Mouse (Mus musculus): ENCODE measurements around the gene 2210017I01Rik. TPM values are rescaled to one million over a fixed set of nuclear protein-coding genes. Genes with fewer than 3 reads are reported as not detected.

The 2210017I01Rik gene
- polyA plus RNA-seq, 1 experiment from 2014 or later = not detected

- Histone ChIP-seq H3K4me2 (replicated peaks) (no peak within 1 kb of the TSS), H3K27ac (no peak within 1 kb of the TSS), H3K36me3 (no peaks in the 10 kb centered on the region), H3K27me3 (no peaks in the 10 kb centered on the region), H3K4me3 (no peak within 1 kb of the TSS), H3K9ac (no peak within 1 kb of the TSS), H3K4me1 (no peaks in the 10 kb centered on the region), H3K9me3 (no peaks in the 10 kb centered on the region)
- ATAC-seq (ENCODE audit: insufficient number of reproducible peaks, insufficient read depth, low FRiP score, low TSS enrichment) = no peak
- 75% methylated on average over 1 of the region's 1 CpGs for WGBS
Measured at GRCm38 (mm10) chr3:92588858-92589257, 18.4 kb downstream of the 2210017I01Rik start, which contains the start of gene Smcp. TSS of gene Smcp (minus strand) at chr3:92588997.

DNA sequence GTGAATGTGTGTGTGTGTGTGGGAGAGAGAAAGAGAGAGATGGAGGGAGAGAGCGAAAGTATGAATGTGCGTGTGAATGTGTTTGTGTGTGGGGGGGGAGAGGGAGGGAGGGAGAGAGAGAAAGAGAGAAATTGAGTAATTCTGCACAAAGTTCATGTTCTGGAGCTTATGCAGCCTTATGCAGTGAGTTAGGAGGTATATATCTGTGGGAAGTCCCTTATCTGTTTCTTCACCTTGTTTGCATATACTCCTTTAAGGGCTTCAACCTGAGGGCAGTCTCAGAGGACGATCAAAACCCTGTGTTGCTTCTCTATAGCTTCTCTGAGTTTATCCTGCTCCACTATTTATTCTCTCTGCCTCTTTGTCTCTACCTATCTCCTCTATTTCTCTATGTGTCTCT, 20.1 kb downstream of the 2210017I01Rik start:
- ATAC-seq (ENCODE audit: insufficient number of reproducible peaks, insufficient read depth, low FRiP score, low TSS enrichment) = no peak
- Histone ChIP-seq H3K9ac (no peak overlapping the region), H3K27ac (no peak overlapping the region), H3K9me3 (no peaks in the 10 kb centered on the region), H3K4me2 (replicated peaks) (no peak overlapping the region), H3K27me3 (no peaks in the 10 kb centered on the region), H3K36me3 (no peaks in the 10 kb centered on the region), H3K4me3 (no peak overlapping the region), H3K4me1 (no peaks in the 10 kb centered on the region)
- WGBS = 87% methylated on average over 3 of the region's 3 CpGs

DNA sequence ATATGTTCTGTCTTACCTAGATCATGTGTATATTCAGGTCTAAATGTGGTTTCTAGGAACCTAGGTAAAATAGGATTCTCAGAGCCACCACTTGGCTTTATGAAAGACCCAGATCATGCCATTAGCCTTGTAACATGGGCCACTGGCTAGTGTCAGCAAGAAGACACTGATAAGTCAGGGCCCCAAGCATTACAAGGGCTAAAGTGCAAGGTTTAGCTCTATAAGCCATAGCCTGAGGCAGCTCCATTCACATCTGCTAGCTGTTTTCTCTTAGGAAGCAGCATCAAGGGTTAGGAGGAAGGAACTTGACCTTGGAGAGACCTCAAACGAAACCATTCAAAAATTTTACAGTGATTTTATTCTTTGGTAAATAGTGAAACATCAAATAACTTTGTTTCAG, 22.2 kb downstream of the 2210017I01Rik start:
- H3K27me3 ChIP-seq = no peaks in the 10 kb centered on the region
- 48% methylated on average over 1 of the region's 1 CpGs for WGBS
- no peaks in the 10 kb centered on the region for H3K4me1 ChIP-seq
- no peak overlapping the region for H3K4me3 ChIP-seq
- no peak for ATAC-seq (ENCODE audit: insufficient number of reproducible peaks, insufficient read depth, low FRiP score, low TSS enrichment)
- H3K9me3 ChIP-seq = no peaks in the 10 kb centered on the region
- H3K4me2 ChIP-seq (replicated peaks) = no peak overlapping the region
- H3K36me3 ChIP-seq = no peaks in the 10 kb centered on the region
- H3K9ac ChIP-seq = no peak overlapping the region
- no peak overlapping the region for H3K27ac ChIP-seq

DNA sequence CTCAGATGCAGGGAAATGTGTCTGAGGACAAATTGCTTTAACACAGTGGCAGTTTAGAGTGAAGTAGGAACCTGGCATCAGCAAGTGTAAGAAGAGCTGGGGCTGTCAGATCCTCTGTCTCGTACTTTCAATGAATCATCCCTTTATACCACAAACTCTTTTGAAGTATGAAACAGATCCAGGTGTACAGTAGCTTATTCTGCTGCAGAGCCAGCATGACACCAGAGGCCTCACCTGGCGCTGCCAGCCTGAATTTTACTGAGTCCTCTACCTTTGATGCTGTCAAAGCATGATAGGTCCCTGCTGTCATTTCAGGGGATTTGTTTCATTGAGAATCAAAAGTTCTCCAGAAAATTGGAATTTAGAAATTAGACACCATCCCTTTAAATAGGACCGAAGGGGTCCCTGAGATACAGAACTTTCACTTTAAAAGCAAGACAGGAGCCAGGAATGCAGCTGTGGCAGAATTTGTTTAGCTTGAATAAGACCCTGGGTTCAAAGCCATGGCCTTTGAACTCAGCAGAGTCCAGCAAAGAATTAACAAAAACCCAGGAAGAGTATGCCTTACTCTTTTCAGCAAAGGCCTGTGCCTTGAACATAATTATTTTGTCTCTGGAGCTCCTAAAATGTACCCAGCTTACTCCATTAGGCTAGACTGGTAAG, 24.0 kb downstream of the 2210017I01Rik start:
- Histone ChIP-seq H3K36me3 (no peaks in the 10 kb centered on the region), H3K4me2 (replicated peaks) (no peak overlapping the region), H3K27ac (no peak overlapping the region), H3K4me1 (no peaks in the 10 kb centered on the region), H3K27me3 (no peaks in the 10 kb centered on the region), H3K9ac (no peak overlapping the region), H3K9me3 (no peaks in the 10 kb centered on the region), H3K4me3 (no peak overlapping the region)
- WGBS = 58% methylated on average over 3 of the region's 3 CpGs
- ATAC-seq (ENCODE audit: insufficient number of reproducible peaks, insufficient read depth, low FRiP score, low TSS enrichment) = no peak

GRCm38 (mm10) chr3:92579508-92579907, 27.8 kb downstream of the 2210017I01Rik start:
- Histone ChIP-seq H3K9me3 (no peaks in the 10 kb centered on the region), H3K27ac (no peak overlapping the region), H3K4me2 (replicated peaks) (no peak overlapping the region), H3K4me3 (no peak overlapping the region), H3K4me1 (no peaks in the 10 kb centered on the region), H3K9ac (no peak overlapping the region), H3K36me3 (no peaks in the 10 kb centered on the region), H3K27me3 (no peaks in the 10 kb centered on the region)
- no peak for ATAC-seq (ENCODE audit: insufficient number of reproducible peaks, insufficient read depth, low FRiP score, low TSS enrichment)
- 88% methylated on average over 1 of the region's 1 CpGs for WGBS

- Histone ChIP-seq H3K4me3 (no peak overlapping the region), H3K9ac (no peak overlapping the region), H3K27me3 (no peaks in the 10 kb centered on the region), H3K27ac (no peak overlapping the region), H3K4me1 (no peaks in the 10 kb centered on the region), H3K9me3 (no peaks in the 10 kb centered on the region), H3K36me3 (no peaks in the 10 kb centered on the region), H3K4me2 (replicated peaks) (no peak overlapping the region)
- ATAC-seq (ENCODE audit: insufficient number of reproducible peaks, insufficient read depth, low FRiP score, low TSS enrichment) = no peak
- 73% methylated on average over 4 of the region's 4 CpGs for WGBS
Measured at GRCm38 (mm10) chr3:92578652-92579413, 28.5 kb downstream of the 2210017I01Rik start.

DNA sequence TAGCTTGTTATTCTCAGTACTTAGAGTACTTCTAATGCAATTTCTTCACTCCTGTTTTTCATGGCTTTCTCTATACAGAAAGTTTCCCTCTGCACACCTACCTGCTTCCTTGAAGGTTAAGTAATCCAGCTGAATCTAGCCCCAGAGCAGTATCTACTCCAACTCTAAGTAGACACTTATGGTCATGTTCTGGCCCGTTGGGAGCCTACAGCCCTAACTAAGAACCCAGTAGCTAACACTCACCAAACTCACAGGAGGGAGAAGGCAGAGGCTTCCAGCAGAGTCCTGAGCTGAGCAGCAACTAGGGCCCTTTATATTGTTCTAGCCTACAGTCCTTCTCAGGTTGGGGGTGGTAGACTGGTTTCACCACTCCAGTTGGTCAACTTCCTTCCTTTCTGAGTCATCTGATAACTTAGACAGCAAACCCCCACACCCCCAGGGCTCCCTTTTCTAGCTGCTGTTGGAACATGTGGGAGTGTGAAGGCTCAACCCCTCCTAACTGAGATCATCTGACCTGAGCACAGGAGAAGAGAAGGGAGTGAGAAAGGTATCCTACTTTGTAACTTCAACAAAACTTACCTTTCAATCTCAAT, 33.7 kb downstream of the 2210017I01Rik start, which contains the start of gene Ivl:
TSS of gene Ivl (minus strand) at position 287 of the 593 bp plus-strand sequence.
- 82% methylated on average over 1 of the region's 1 CpGs for WGBS
- Histone ChIP-seq H3K9me3 (no peaks in the 10 kb centered on the region), H3K4me2 (replicated peaks) (no peak within 1 kb of the TSS), H3K36me3 (no peaks in the 10 kb centered on the region), H3K9ac (no peak within 1 kb of the TSS), H3K27me3 (no peaks in the 10 kb centered on the region), H3K4me3 (no peak within 1 kb of the TSS), H3K27ac (no peak within 1 kb of the TSS), H3K4me1 (no peaks in the 10 kb centered on the region)
- ATAC-seq (ENCODE audit: insufficient number of reproducible peaks, insufficient read depth, low FRiP score, low TSS enrichment) = no peak

- Histone ChIP-seq H3K27ac (no peak overlapping the region), H3K9me3 (no peaks in the 10 kb centered on the region), H3K4me2 (replicated peaks) (no peak overlapping the region), H3K27me3 (no peaks in the 10 kb centered on the region), H3K4me1 (no peaks in the 10 kb centered on the region), H3K4me3 (no peak overlapping the region), H3K36me3 (no peaks in the 10 kb centered on the region), H3K9ac (no peak overlapping the region)
- no peak for ATAC-seq (ENCODE audit: insufficient number of reproducible peaks, insufficient read depth, low FRiP score, low TSS enrichment)
- 63% methylated on average over 2 of the region's 2 CpGs for WGBS
Measured at GRCm38 (mm10) chr3:92572514-92573155, 34.7 kb downstream of the 2210017I01Rik start.

GRCm38 (mm10) chr3:92568752-92569151, 38.5 kb downstream of the 2210017I01Rik start:
- no peak overlapping the region for H3K4me2 ChIP-seq (replicated peaks)
- no peaks in the 10 kb centered on the region for H3K27me3 ChIP-seq
- no peaks in the 10 kb centered on the region for H3K4me1 ChIP-seq
- H3K4me3 ChIP-seq = no peak overlapping the region
- no peaks in the 10 kb centered on the region for H3K36me3 ChIP-seq
- H3K27ac ChIP-seq = no peak overlapping the region
- no peak for ATAC-seq (ENCODE audit: insufficient number of reproducible peaks, insufficient read depth, low FRiP score, low TSS enrichment)
- no peak overlapping the region for H3K9ac ChIP-seq
- no peaks in the 10 kb centered on the region for H3K9me3 ChIP-seq
- 91% methylated on average over 2 of the region's 2 CpGs for WGBS

DNA sequence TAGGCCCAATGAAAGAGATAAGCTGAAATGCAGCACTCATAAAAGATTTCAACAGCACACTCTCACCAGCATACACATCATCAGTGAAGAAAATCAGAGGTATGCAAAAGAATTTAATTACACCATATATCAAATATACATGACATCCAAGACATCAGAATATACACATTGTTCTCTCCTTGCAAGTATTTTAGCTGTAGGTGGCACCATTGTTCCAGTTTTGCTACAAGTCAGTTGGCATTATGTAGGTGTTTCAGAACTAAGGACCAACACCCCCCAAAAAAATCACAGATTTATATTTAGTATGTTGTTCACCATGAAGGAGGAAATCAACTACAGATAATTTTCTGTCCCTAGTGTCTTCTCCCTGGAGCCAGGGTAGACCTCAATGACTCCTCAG, 41.9 kb downstream of the 2210017I01Rik start:
- no peaks in the 10 kb centered on the region for H3K4me1 ChIP-seq
- H3K27me3 ChIP-seq = no peaks in the 10 kb centered on the region
- no peak overlapping the region for H3K4me3 ChIP-seq
- no peak overlapping the region for H3K9ac ChIP-seq
- no peaks in the 10 kb centered on the region for H3K9me3 ChIP-seq
- H3K27ac ChIP-seq = no peak overlapping the region
- ATAC-seq (ENCODE audit: insufficient number of reproducible peaks, insufficient read depth, low FRiP score, low TSS enrichment) = no peak
- no peak overlapping the region for H3K4me2 ChIP-seq (replicated peaks)
- H3K36me3 ChIP-seq = no peaks in the 10 kb centered on the region
